Mouse (Mus musculus) forebrain, embryonic 13.5 days (tissue): ENCODE data around the gene Minpp1. TPM values are rescaled to one million over a fixed set of nuclear protein-coding genes. Genes with fewer than 3 reads are reported as not detected.
"Not testable (repeated sequence)": the region's sequence is repeated elsewhere in the genome, so short reads cannot be mapped to it uniquely, and the experiment has no call there.

Source experiments
- ATAC-seq: fragments of 200-750 bp; cut with Nextera tagmentation; 2 replicates; pipeline ENCODE4 v1.8.0; 2017
- H3K27ac ChIP-seq: fragments of 300-500 bp; sonication (generic); 2 replicates; pipeline ENCODE4 v1.5.1; 2015; ENCODE audit warnings: inconsistent platforms, mild to moderate bottlenecking, moderate library complexity
- H3K27me3 ChIP-seq: fragments of 300-500 bp; sonication (generic); 2 replicates; pipeline ENCODE4 v1.6.1; 2015; ENCODE audit warnings: mild to moderate bottlenecking, inconsistent platforms
- H3K36me3 ChIP-seq: fragments of 300-500 bp; sonication (generic); 2 replicates; pipeline ENCODE4 v1.6.1; 2015; ENCODE audit warnings: mild to moderate bottlenecking, inconsistent platforms; ENCODE audit not compliant: poor library complexity, severe bottlenecking
- H3K4me1 ChIP-seq: fragments of 300-500 bp; sonication (generic); 2 replicates; pipeline ENCODE4 v1.6.1; 2015; ENCODE audit warnings: inconsistent platforms
- H3K4me2 ChIP-seq: fragments of 300-500 bp; sonication (generic); 2 replicates; pipeline ENCODE4 v1.6.1; 2015; ENCODE audit warnings: inconsistent platforms, mild to moderate bottlenecking, moderate library complexity
- H3K4me3 ChIP-seq: fragments of 300-500 bp; sonication (generic); 2 replicates; pipeline ENCODE4 v1.5.1; 2015; ENCODE audit warnings: mild to moderate bottlenecking, inconsistent platforms
- H3K9ac ChIP-seq: fragments of 300-500 bp; sonication (generic); 2 replicates; pipeline ENCODE4 v1.6.1; 2015; ENCODE audit warnings: mild to moderate bottlenecking, inconsistent platforms
- H3K9me3 ChIP-seq: fragments of 300-500 bp; sonication (generic); replicated peaks from 2 replicates; pipeline ENCODE4 v1.6.1; 2016; ENCODE audit warnings: inconsistent platforms
- WGBS: fragments of 180-500 bp; shearing (Covaris S2); methylation state at CpG from one replicate; pipeline ENCODE4 v1.1.7; 2015; 5-methylcytosine and 5-hydroxymethylcytosine counted together
- polyA plus RNA-seq: library from polyadenylated mRNA; unstranded; fragments of >200 nt; fragmentation: Nextera tagmentation; extraction: Ambion mirVana; gene quantifications from 2 replicates; pipeline ENCODE4 v1.2.1, GENCODE M21; 2015

The Minpp1 gene
- polyA plus RNA-seq, result 38.6 and 43.6 TPM in 2 replicates

DNA sequence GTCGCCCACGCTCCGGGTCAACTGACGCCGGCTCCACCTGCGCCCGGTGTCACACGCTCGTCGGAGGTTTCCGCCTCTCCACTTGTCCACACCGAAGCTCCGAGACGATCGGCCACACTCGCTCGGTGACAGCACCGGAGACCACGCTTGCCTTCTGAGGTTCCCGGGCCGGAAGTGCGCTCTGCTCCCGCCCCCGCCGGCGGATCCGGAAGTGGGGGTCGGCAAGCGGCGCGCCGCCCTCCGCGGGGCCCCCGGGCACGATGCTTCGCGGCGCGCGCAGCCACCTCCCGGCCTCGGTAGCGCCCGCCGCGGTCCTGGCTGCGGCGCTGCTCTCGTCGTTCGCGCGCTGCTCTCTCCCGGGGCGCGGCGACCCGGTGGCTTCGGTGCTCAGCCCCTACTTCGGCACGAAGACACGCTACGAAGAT is at the start of gene Minpp1:
TSS of gene Minpp1 (plus strand) at position 89 of the 425 bp plus-strand sequence.
- no peaks in the 10 kb centered on the region for H3K9me3 ChIP-seq
- under 1% methylated on average over 61 of the region's 64 CpGs for WGBS
- peaks cover 23% of the 10 kb centered on the region for H3K4me1 ChIP-seq
- peak; percentile 96 for ATAC-seq
- H3K9ac ChIP-seq, result peak within 1 kb of the TSS; percentile 78
- peak within 1 kb of the TSS; percentile 90 for H3K27ac ChIP-seq
- H3K36me3 ChIP-seq, result no peaks in the 10 kb centered on the region
- peak within 1 kb of the TSS; percentile 75 for H3K4me3 ChIP-seq
- no peaks in the 10 kb centered on the region for H3K27me3 ChIP-seq
- peak within 1 kb of the TSS; percentile 79 for H3K4me2 ChIP-seq

DNA sequence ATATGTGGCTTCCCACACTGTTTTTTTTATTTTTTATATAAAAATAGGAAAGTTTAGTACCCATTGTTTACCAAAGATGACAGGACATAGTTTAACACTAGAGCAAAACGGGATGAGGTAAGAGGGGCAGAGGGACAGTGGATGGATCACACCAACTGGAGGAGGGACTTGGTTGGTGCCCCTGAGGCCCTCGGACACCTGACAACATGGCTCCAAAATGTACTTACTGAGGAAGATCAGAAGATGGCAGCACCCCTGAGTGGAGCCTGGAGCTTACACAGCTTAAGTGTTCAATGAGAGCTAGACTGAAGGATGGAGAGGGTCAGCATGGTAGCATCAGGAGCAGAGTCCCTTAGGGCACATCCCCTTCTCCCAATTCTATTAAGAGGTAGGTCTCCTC is 46.2 kb upstream of the Minpp1 start:
- Histone ChIP-seq H3K36me3 (no peaks in the 10 kb centered on the region), H3K27ac (no peak overlapping the region), H3K9ac (no peak overlapping the region), H3K4me3 (no peak overlapping the region), H3K9me3 (no peaks in the 10 kb centered on the region), H3K4me2 (no peak overlapping the region), H3K4me1 (no peaks in the 10 kb centered on the region), H3K27me3 (no peaks in the 10 kb centered on the region)
- WGBS, result 88% methylated on average over 2 of the region's 2 CpGs
- ATAC-seq, result no peak

- WGBS, result 96% methylated on average over 11 of the region's 11 CpGs
- no peak for ATAC-seq
- Histone ChIP-seq H3K27me3 (no peaks in the 10 kb centered on the region), H3K36me3 (no peaks in the 10 kb centered on the region), H3K27ac (no peak overlapping the region), H3K9ac (no peak overlapping the region), H3K9me3 (no peaks in the 10 kb centered on the region), H3K4me1 (no peaks in the 10 kb centered on the region), H3K4me3 (no peak overlapping the region), H3K4me2 (no peak overlapping the region)
These were observed 44.0 kb upstream of the Minpp1 start for GRCm38 (mm10) chr19:32441568-32441967.

GRCm38 (mm10) chr19:32448931-32449330 is 36.6 kb upstream of the Minpp1 start:
- H3K27ac ChIP-seq, result no peak overlapping the region
- WGBS, result 95% methylated on average over 10 of the region's 10 CpGs

DNA sequence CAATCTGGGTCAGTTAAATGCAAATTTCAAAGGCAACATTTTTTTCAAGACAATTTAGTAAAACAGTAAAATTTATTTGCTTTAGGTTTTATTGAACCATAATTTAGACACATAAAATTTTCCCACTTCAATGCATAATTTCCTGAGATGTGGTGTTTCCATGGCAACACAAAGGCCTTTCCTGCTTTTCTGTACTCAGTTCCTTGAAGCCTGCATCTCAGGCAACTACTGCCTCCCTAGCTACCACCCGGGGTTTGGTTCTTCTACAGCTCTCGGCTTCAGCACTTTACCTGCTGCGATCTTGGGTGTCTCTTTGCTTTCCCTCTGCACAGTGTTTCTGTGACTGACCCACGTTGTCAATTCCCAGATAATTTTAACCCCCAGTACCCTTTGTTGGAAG is 33.3 kb upstream of the Minpp1 start:
- no peaks in the 10 kb centered on the region for H3K27me3 ChIP-seq
- no peak for ATAC-seq
- H3K9ac ChIP-seq, result no peak overlapping the region
- H3K4me1 ChIP-seq, result no peaks in the 10 kb centered on the region
- H3K36me3 ChIP-seq, result no peaks in the 10 kb centered on the region
- no peak overlapping the region for H3K27ac ChIP-seq
- no peak overlapping the region for H3K4me3 ChIP-seq
- WGBS, result 61% methylated on average over 4 of the region's 4 CpGs
- H3K9me3 ChIP-seq, result no peaks in the 10 kb centered on the region; the same call in 1 of the 2 replicates
- H3K4me2 ChIP-seq, result no peak overlapping the region

More at GRCm38 (mm10) chr19:32448931-32449330, 36.6 kb upstream of the Minpp1 start:
- Histone ChIP-seq H3K9ac (no peak overlapping the region), H3K4me1 (no peaks in the 10 kb centered on the region), H3K4me2 (no peak overlapping the region), H3K4me3 (no peak overlapping the region), H3K9me3 (no peaks in the 10 kb centered on the region; the same call in 1 of the 2 replicates), H3K27me3 (no peaks in the 10 kb centered on the region), H3K36me3 (no peaks in the 10 kb centered on the region)
- no peak for ATAC-seq

GRCm38 (mm10) chr19:32456744-32457143 is 28.8 kb upstream of the Minpp1 start:
- H3K9ac ChIP-seq, result no peak overlapping the region
- no peaks in the 10 kb centered on the region for H3K4me1 ChIP-seq
- WGBS, result 78% methylated on average over 2 of the region's 2 CpGs
- H3K4me2 ChIP-seq, result no peak overlapping the region
- H3K4me3 ChIP-seq, result no peak overlapping the region
- no peak for ATAC-seq
- no peaks in the 10 kb centered on the region for H3K9me3 ChIP-seq
- no peaks in the 10 kb centered on the region for H3K36me3 ChIP-seq
- H3K27ac ChIP-seq, result no peak overlapping the region
- no peaks in the 10 kb centered on the region for H3K27me3 ChIP-seq

GRCm38 (mm10) chr19:32457631-32458030 is 27.9 kb upstream of the Minpp1 start:
- not testable (repeated sequence) for ATAC-seq, H3K4me2 ChIP-seq

GRCm38 (mm10) chr19:32463037-32463436 is 22.5 kb upstream of the Minpp1 start:
- Histone ChIP-seq H3K36me3 (no peaks in the 10 kb centered on the region), H3K4me2 (no peak overlapping the region), H3K4me3 (no peak overlapping the region), H3K4me1 (no peaks in the 10 kb centered on the region), H3K9ac (no peak overlapping the region), H3K9me3 (no peaks in the 10 kb centered on the region), H3K27me3 (no peaks in the 10 kb centered on the region), H3K27ac (no peak overlapping the region)
- no peak for ATAC-seq
- 93% methylated on average over 6 of the region's 6 CpGs for WGBS

More at GRCm38 (mm10) chr19:32457631-32458030, 27.9 kb upstream of the Minpp1 start:
- H3K27ac ChIP-seq, H3K4me3 ChIP-seq, H3K4me1 ChIP-seq, H3K9me3 ChIP-seq, H3K27me3 ChIP-seq, H3K36me3 ChIP-seq, H3K9ac ChIP-seq: not testable (repeated sequence)
- 92% methylated on average over 8 of the region's 8 CpGs for WGBS

- no peak for ATAC-seq
- Histone ChIP-seq H3K4me3 (no peak overlapping the region), H3K9ac (no peak overlapping the region), H3K27me3 (no peaks in the 10 kb centered on the region), H3K36me3 (no peaks in the 10 kb centered on the region), H3K4me2 (no peak overlapping the region), H3K27ac (no peak overlapping the region), H3K9me3 (no peaks in the 10 kb centered on the region), H3K4me1 (no peaks in the 10 kb centered on the region)
- 92% methylated on average over 4 of the region's 4 CpGs for WGBS
These were observed 20.3 kb upstream of the Minpp1 start for GRCm38 (mm10) chr19:32465228-32465627.

DNA sequence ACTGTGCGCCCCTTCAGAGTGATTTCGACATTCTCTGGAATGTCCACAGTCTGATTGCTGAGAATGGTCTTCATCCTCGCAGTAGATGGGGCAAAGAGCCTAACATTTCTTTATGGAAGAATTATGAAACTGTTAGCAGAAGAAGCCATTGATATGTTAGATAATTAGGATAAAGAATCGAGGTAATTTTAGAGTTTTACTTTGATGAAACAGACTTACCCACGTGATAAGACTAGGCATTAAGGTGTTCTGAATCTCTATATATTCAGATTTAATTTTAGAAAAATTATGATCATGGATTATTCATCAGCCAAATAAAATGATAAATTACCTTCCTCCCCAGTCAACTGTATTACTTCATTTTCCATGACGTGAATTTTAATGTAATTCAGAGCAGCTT is 19.1 kb upstream of the Minpp1 start, which contains the start of gene Rpl9-ps6:
TSS of gene Rpl9-ps6 (minus strand) at position 101 of the 400 bp plus-strand sequence.
- H3K36me3 ChIP-seq, result no peaks in the 10 kb centered on the region

GRCm38 (mm10) chr19:32467325-32467724 is 18.2 kb upstream of the Minpp1 start:
- H3K27me3 ChIP-seq, result no peaks in the 10 kb centered on the region
- no peak overlapping the region for H3K9ac ChIP-seq
- no peaks in the 10 kb centered on the region for H3K36me3 ChIP-seq
- H3K4me2 ChIP-seq, result no peak overlapping the region
- no peaks in the 10 kb centered on the region for H3K9me3 ChIP-seq
- no peak overlapping the region for H3K27ac ChIP-seq
- no peak for ATAC-seq
- no peaks in the 10 kb centered on the region for H3K4me1 ChIP-seq
- WGBS, result 97% methylated on average over 5 of the region's 5 CpGs
- H3K4me3 ChIP-seq, result no peak overlapping the region

More for the DNA sequence above, 19.1 kb upstream of the Minpp1 start, which contains the start of gene Rpl9-ps6:
- H3K4me3 ChIP-seq, result no peak within 1 kb of the TSS
- 87% methylated on average over 6 of the region's 6 CpGs for WGBS
- H3K4me2 ChIP-seq, result no peak within 1 kb of the TSS
- no peak within 1 kb of the TSS for H3K27ac ChIP-seq
- no peaks in the 10 kb centered on the region for H3K27me3 ChIP-seq
- H3K9me3 ChIP-seq, result no peaks in the 10 kb centered on the region
- no peak for ATAC-seq
- H3K9ac ChIP-seq, result no peak within 1 kb of the TSS
- H3K4me1 ChIP-seq, result no peaks in the 10 kb centered on the region

GRCm38 (mm10) chr19:32470059-32470497 is 15.5 kb upstream of the Minpp1 start:
- H3K4me1 ChIP-seq, result no peaks in the 10 kb centered on the region
- H3K9me3 ChIP-seq, result no peaks in the 10 kb centered on the region
- H3K27ac ChIP-seq, result no peak overlapping the region
- WGBS, result 31% methylated on average over 6 of the region's 6 CpGs
- H3K27me3 ChIP-seq, result no peaks in the 10 kb centered on the region
- H3K36me3 ChIP-seq, result no peaks in the 10 kb centered on the region
- no peak overlapping the region for H3K4me3 ChIP-seq
- peak; percentile 57 for ATAC-seq
- no peak overlapping the region for H3K9ac ChIP-seq
- H3K4me2 ChIP-seq, result no peak overlapping the region
